Mouse (Mus musculus) monocyte, adult 2 months (primary cell): ENCODE data around the gene B9d1.

Source experiments
- DNase-seq, 2 experiments: peaks; one replicate each; pipeline ENCODE4 v3.0.0; 2022; ENCODE audit warnings: low spot score in 2 of 2, low read depth in 1 of 2

B9d1 gene

GRCm38 (mm10) chr11:61504713-61505257, at the start of gene B9d1:
B9d1 (plus strand) TSS chr11:61505144.
- DNase-seq = peak; percentile 76 to 91

- DNase-seq = no peak
Measured at GRCm38 (mm10) chr11:61464071-61464470, 40.9 kb upstream of the B9d1 start.

- no peak for DNase-seq
Measured at GRCm38 (mm10) chr11:61465422-61465821, 39.5 kb upstream of the B9d1 start.

DNA sequence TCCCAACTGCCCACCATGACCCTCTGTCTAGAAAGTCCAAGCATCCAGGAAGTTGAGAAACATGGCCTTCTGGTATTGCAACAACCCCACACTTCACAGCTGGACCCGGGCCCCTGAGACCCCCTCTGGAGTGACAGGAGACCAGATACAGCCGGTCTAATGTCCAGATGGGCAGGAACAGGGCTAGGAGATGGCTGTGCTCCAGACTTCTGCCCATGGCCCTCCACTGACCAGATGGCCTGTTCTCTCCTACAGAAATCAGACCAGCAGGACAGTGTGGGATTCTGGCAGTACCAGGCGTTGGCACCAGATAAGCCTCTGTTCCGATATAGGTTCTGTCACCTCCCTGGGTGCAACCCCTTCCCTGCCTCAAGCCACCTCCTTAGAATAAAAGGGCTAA, 36.4 kb upstream of the B9d1 start:
- DNase-seq = no peak

DNA sequence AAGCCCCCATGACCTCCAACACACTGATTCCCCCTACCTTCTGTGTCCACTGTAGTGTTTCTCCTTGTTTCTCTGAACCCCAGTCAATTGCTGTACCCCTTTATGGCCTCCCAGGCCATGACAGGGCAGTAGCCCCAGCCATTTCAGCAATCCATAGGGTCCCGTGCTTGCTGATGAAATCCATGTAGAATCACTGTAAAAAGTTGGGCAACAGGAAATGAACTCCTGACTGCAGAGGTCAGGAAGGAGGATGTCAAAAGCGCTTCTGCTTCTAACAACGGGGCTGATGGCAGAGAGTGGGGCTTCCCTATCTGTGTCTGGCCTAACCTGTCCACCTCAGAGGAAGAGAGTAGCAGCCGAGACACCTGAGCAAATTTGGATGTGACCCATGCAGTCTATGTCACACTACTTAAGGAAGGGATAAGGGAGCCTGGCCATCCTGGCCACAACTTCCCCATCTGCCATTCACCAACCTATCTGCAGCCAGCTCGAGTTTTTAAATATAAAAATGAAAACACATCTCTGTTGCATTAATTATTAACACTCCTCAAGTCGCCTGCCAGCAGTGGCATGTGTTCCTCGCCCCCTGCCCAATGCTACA, 35.5 kb upstream of the B9d1 start:
- peak; percentile 57 to 64 for DNase-seq

DNA sequence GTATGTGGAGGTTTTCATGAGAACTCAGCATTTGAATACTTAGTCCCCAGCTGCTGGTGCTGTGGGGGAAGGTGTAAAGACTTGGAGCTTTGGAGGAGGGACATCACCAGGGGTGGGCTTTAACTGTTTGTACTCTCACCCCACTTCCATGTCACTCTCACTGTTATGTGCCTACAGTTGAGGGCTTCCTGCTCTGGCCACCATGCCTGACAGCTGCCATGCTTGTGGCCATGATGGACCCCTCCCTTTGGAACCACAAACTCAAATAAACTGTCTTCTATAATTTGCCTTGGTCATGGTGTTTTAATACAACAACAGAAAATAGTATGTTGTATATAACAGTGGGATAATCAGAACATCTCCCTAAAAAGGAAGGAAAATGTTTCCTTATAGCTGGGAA, 34.1 kb upstream of the B9d1 start:
- no peak for DNase-seq

DNA sequence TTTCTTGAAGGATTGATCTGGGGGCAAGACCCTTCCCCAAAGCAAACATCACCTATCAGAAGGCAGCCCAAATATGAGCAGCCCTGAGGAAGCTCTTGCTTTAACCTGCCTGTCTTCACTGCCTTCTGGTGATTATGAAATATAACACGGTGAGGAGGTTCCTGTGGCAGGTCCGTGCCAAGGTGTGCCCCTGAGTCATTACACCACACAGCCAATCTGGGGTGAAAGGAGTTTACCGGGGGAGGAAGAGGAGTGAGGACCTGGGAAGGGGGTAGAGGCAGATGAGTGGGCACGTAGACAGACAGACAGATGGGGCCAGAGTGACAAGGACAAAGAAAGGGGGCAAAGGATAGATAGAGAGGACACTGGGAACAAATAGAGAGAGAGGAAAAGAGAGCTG, 31.3 kb upstream of the B9d1 start:
- DNase-seq = no peak

GRCm38 (mm10) chr11:61476786-61477382, 28.1 kb upstream of the B9d1 start:
- no peak for DNase-seq

DNA sequence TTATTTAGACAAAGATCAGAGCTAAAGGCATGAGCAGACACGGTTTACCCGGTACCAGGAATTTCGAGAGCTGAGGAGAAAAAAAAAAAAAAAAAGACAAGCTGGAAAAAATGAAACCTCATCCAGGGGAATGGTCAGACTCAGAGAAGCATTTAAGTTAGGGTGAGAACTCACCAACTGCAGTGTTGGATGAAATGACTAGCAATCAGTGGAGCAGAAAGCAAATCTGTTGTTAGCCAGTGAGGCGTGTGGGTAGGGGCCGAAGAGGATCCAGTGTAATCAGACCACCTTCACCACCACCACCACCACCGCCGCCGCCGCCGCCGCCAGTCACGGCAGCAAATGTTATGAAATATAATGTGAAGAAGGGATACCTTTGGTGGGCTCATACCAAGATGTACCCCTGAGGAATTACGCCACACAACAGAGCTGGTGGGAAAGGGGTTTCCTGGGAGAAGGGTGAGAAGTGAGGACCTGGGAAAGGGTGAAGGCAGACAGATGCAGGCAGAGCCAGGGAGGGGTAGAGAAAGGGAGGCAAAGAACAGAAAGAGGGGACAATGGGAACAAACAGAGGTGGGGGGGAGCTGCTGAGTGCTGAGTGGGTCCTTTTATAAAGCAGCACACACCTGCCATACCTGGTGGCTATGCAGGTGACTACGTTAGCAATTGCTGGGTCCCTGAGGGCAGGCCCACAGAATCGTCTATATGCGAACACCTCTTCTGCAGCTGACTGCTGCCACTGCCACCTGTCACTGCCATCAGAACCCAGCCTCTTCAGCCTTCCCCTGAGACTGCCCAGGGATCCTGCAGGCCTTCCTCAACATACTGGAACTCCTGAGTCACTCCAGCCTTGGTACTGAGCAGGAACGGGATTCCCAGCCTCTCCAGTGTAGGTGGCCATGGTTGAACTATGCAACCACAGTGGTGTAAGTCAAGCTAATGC, 27.1 kb upstream of the B9d1 start:
- DNase-seq = no peak

DNA sequence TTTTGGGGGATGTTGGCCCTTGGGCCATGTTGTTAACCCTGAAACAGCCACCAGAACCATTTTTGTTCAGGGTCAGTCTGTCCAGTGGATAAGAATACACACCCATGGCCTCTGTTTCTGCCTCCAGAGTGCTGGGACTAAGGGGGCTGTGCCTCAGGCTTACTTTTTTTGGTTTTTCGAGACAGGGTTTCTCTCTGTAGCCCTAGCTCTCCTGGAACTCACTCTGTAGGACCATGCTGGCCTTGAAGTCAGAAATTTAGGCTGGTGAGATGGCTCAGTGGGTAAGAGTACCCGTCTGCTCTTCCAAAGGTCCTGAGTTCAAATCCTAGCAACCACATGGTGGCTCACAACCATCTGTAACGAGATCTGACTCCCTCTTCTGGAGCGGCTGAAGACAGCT, 26.2 kb upstream of the B9d1 start:
- no peak for DNase-seq

DNA sequence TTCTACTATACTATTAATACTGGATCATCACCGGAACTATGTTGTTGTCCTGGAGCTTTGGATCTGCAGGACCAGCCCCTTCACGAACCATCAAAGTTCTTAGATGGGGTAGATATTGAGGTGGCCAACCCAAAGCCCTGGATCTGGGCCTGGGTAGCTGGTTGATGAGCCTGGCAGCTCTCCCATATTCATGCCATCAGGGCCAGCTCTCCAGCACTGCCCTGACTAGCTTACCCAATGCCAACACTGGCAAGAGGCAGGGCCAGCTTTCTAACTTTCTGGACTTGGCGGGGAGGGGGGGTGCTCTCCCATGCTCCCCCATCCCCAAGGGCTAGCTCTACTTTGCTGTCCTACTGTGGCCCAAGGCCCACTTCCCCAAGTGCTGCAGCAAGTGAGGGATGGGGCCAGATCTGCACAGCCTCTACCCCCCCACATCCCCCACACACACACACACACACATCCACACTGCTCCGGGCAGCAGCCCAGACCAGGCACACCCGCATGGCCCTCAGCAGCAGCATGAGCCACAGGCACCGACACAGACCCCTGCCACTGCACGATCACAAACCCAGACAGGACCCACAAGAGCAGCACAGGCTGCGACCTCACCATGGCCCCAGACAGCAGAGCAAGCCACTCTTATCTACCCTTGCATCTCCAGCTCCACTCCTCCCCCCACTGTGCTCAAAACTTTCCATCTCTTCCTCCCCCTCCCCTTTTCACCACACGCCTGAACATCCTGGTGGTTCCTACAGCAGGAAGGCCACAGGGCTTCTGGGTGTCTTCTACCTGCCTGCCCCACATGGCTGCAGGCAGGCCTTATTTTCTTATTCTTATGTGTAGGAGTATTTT, 23.5 kb upstream of the B9d1 start:
- DNase-seq = no peak

DNA sequence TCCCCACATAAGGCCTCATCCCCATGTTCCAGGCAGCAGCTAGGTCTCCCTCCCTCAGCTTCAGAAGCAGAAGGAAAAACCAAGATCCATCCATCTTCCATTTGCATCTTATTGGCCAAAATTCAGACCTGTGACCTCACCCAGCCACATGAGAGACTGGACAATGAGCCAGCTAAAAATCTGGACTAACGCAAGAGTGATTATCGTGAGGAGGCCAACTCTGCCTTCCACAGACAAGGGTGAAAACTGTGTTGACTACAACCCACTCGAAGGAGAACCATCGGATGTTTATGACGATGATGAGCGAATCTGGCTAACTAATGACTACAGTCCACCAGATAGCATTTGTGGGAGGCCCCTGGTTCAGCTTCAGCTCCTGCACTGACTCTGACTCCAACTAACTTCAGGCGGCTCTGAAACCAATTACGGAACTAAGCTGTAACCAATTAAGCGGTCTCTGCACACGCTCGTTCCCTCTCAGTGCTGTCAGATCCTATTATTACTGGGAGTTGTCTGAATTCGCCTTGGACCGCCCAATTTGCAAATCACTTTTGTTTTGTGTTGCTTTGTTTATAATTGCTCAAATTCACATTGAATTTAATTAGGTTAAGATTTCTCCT, 21.6 kb upstream of the B9d1 start:
- no peak for DNase-seq

- DNase-seq = no peak
Measured at GRCm38 (mm10) chr11:61484256-61484612, 20.7 kb upstream of the B9d1 start.

- no peak for DNase-seq
Measured at GRCm38 (mm10) chr11:61484613-61485540, 20.1 kb upstream of the B9d1 start, which contains the start of gene Mfap4. Mfap4 (plus strand) TSS chr11:61485431.

- no peak for DNase-seq
Measured at GRCm38 (mm10) chr11:61485541-61486457, 19.1 kb upstream of the B9d1 start.

DNA sequence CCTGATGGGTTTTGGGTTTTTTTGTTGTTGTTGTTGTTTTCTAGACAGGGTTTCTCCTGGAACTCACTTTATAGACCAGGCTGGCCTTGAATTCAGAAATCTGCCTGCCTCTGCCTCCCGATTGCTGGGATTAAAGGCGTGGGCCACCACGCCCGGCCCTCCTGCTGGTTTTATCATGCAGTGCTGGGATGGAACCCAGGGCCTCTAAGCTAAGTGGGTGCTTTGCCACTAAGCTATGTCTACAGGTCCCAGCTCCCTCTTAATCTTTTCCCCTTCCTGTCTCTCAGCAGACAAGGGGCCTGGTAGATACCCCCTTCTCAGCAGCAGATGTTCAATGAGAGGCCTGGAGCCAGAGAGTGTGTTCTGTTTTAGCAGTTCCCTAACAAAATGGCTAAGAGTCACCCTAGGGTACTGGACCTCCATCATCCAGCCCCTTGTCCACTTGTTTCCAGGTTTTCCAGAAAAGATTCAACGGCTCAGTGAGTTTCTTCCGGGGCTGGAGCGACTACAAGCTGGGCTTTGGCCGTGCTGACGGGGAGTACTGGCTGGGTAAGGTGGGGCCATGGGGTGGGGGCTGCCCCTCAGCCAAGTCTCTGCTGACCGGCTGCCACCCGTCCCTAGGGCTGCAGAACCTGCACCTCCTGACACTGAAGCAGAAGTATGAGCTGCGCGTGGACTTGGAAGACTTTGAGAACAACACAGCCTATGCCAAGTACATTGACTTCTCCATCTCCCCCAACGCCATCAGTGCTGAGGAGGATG, 18.3 kb upstream of the B9d1 start:
- DNase-seq = no peak

DNA sequence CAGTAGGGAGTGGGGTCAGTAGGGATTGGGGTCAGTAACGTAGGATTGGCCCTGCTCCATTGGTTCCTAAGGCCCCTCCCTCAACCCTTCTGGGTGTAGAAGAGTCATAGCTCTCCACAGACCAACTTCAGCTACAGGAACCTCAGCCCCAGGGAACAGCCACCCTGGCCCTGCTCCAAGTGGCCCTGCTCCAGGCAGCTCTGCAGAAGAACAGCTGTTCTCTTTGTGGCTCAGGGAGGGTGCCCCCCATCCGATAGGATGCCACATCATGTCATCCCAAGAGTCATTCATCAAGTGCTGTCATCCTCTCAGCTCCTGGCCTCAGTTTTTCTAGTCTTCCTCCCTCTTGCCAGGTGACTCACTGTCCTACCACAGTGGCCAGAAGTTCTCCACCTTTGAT, 17.5 kb upstream of the B9d1 start:
- DNase-seq = no peak

DNA sequence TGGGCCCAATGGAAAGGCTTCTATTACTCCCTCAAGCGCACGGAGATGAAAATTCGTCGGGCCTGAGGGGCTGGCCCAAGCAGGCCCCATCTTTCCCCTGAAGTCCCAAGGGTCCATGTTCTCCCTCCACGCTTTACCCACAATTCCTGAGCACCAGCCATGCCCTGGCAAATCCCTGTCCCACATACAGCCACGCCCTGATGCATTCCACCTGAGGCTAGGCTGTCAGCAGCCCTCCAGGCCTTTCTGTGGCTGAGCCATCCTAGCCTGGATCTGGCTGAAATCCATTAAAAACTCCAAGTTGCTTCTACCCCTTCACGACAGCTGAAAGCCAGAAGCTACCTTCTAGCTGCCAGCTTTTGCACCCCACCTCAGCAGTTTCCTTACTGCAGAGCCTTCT, 17.0 kb upstream of the B9d1 start:
- DNase-seq = no peak
